Mouse (Mus musculus): ENCODE results near the gene Lamb3.

GRCm38 (mm10) chr1:193293926-193294325 is 86.4 kb downstream of the Lamb3 start:
- no peak for TF ChIP-seq POLR2A (IDR thresholded peaks at IDR 0.05; ENCODE audit: borderline replicate concordance, extremely low read depth, low read depth, low read length)
- no peak for TF ChIP-seq CTCF (IDR thresholded peaks at IDR 0.05; ENCODE audit: insufficient read depth, low read length)

Data from lung, adult 2 months (tissue).